Mouse (Mus musculus) gastrocnemius, adult 8-10 months (tissue): ENCODE measurements around the gene Ngef. TPM values are rescaled to one million over a fixed set of nuclear protein-coding genes. Genes with fewer than 3 reads are reported as not detected.

ENCODE experiments used
- DNase-seq, 2 experiments: peaks; one replicate each; pipeline ENCODE4 v3.0.0; 2022; ENCODE audit warnings: low spot score in 2 of 2
- total RNA-seq, 4 experiments: library from RNA; stranded (reverse); gene quantifications; 2 replicates each; pipeline ENCODE4 v1.2.4; 2022

The Ngef gene
- total RNA-seq = under 1 TPM in 3 of 4 experiments, not detected in 1; 0.13 to 0.19 (median 0.16) TPM

- no peak for DNase-seq
Measured at GRCm38 (mm10) chr1:87573800-87574215, at the start of gene Ngef. Gene Ngef (minus strand): TSS chr1:87573870.

DNA sequence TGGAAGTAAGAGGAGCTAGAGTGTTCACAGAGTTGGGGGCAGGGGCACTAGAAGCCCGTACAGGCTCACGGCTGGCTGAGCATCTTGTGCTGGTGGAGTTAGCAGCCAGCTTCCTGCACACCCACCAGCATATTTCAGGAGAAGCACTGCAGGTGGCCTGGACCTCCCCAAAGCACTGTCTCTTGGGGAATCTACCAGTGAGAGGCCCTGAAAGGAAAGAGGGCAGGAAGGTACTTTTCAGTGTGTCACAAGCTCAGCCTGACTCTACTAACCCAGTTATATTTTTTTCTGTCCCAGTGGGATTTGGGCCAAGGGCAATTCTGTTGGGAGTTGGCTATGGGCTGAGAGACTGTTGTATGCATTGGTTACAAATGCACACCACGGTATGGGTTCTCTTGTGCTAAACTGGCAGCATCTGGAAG lies 48.2 kb upstream of the Ngef start:
- no peak for DNase-seq

GRCm38 (mm10) chr1:87621146-87621857 lies 47.6 kb upstream of the Ngef start:
- DNase-seq = no peak

DNA sequence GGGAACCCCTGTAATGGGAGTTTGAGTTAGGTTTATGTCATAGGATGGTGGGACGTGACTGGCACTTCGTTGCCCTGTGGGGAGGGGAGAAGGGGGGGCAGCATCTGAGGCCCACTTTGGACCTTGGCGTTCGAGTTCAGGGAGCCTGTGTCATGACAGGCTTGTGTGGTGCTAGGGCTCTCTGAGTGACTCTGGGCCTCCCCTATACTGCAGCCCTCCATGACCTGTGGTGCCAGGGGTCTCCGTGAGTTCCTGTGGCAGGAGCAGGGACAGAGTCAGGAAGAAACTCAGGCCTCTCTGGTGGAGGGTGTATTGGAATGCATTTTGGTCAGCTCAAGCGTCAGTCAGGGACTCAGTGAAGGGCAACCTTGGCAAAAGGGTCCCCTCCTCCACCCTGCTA lies 47.0 kb upstream of the Ngef start:
- DNase-seq = no peak

DNA sequence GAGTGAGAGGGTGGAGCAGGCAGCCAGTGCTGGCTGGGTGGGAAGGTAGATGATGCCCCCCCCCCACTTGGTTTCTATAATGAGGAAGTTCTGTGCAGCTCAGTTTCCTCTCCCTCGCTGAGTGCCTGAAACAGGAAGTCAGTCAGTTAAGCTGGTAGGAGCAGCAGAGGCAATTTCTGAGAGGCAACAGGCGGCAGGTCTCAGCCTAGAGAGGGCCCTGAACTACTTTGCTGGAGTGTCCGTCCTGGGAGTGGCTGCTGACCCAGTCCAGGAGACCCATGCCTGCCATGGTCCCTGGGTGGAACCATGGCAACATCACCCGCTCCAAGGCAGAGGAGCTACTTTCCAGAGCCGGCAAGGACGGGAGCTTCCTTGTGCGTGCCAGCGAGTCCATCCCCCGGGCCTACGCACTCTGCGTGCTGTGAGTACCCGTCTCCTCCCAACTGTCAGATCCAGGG lies 46.6 kb upstream of the Ngef start, which contains the start of gene Inpp5d:
Inpp5d (plus strand) TSS at position 102 of the 458 bp plus-strand sequence.
- no peak for DNase-seq

- peak in 1 of 2 experiments; percentile 46 for DNase-seq
Measured at GRCm38 (mm10) chr1:87614576-87615295, 41.1 kb upstream of the Ngef start.

GRCm38 (mm10) chr1:87608416-87609046 lies 34.9 kb upstream of the Ngef start:
- peak; percentile 45 to 46 for DNase-seq

DNA sequence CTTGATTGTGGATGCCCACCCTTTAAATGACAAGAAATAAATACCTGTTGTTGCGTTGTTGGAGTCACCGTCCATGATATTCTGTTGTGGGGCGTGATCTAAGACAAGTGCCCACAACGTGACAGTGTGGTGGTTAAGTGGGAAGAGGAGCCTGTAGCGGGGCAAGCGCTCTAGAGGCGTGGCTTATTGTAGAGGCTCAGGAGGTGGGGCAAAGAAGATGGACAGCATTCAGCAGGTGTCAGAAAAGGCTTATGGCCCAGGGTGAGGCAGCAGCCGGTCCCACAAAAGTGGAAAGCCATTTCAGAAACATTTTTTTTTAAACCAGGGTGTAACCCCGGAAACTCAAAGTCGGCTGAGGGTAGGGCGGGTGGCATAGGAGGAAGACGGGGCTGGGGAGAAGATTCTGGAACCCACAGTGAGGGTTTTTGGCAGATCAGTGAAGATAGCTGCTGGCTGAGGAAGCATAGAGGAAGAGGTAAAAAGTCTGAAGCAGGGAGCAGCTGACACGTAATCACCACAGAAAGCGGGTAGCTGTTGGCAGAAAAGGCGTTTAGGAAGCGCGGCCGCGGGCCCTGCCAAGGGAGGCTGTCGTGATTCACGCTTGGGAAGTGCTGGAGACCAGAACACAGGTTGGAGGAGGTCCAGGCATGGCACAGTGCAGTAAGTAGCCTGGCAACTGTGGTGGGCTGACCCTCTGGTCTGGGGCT lies 33.9 kb upstream of the Ngef start:
- DNase-seq = peak in 1 of 2 experiments; percentile 36

DNA sequence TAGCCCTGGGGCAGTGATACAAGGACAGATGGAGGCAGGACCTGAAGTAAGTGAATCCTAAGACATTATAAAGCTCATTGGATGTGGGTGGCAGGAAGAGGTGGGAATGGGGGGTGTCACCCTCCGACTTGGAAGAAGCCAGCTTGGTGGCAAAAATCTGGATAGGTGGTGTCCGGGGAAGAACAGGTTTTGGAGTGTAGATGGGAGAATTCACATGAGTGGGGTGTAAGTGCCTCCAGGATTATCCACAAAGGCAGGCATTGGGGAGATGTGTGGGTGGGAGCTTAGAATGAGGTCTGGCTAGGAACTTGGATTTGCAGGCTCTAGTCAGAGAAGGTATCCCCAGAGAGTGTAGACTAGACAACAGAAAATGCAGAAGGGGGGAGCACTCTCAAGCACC lies 31.6 kb upstream of the Ngef start:
- no peak for DNase-seq

DNA sequence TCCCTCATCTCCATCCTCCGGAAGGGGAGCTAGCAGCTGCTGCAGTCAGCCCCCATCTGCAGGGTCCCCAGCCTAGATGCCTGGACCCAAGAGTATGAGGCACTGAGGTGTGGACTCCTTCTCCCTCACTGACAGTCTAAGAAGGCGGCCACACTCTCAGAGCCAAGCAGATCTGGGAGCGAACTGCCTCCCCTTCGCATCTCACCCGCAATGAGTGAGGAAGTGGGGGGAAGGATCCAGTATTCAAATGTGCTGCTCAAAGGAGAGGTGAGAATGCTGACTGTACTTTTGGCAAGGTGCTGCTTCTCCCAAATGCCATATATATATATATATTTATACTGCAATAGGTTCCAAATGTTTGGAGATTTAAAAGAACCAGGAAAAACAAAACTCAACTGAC lies 29.7 kb upstream of the Ngef start:
- no peak for DNase-seq

DNA sequence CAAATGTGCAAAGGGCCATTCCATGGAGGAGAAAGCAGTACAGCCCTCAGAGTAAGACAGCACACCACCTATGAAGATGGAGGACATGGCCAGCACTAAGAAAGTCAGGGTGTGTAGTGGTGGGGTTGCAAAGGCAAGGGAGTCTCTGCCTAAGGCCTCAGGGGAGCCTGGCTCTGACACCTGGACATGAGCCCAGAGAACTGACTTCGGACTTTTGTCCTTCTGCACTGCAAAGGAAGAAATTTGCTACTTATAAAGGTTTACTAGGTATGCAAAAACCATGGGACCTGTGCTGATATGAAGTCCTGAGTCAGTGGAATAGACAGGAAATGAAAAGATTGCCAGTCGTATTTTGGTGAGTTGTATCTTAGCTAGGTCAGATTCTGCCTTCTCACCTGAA lies 28.1 kb upstream of the Ngef start:
- no peak for DNase-seq

- no peak for DNase-seq
Measured at GRCm38 (mm10) chr1:87600533-87600932, 26.9 kb upstream of the Ngef start.

DNA sequence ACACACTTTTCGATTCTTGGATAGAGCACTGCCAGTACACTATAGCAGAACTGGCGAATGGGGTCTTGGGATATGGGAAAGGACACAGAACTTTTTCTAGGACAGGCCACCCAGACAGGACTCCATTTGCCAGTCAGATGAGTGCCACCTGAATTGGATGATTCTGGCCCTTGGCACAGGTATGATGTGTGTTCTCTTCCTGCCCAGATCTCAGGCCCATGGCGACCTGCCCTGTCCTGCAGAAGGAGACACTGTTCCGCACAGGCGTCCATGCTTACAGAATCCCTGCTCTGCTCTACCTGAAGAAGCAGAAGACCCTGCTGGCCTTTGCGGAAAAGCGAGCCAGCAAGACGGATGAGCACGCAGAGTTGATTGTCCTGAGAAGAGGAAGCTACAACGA lies 21.0 kb upstream of the Ngef start:
- no peak for DNase-seq

DNA sequence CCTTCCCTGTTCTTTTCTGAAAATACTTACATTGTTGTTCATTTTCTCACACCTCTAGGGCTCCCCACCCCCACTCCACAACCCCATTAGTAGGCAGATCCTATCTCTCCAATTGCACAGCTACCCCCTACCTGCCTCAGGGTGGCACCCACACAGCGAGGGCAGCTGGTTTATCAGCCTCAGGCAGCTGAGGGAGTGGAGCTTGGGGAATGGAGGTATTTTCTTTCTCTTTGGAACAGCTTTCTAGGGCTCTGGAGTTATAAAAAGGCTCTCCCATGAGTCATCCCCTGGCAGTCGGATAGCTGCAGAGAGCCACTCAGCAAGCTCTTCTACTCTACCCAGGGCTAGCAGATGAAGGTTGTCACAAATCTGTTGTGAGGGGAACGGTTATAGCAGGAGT lies 20.6 kb upstream of the Ngef start:
- DNase-seq = peak in 1 of 2 experiments; percentile 47

- no peak for DNase-seq
Measured at GRCm38 (mm10) chr1:87589980-87590379, 16.3 kb upstream of the Ngef start.

DNA sequence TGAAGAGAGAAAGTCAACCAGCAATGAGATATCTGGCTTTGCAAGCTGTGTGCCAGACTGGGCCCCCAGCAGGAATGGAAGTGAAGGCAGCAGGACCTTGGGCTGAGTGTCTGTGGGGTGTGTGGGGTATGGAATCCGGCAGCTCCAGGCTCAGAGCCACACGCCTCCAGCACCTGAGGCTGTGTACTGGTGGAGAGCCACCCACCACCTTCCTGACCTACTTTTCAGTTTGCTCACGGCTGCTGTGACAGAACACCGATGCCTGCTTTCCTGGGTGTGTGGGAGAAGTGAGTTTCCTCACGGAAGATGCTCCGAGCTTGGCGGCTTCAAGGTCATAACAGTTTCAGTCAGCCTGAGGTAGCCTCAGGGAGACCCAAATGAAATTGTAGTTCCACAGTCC lies 15.5 kb upstream of the Ngef start:
- DNase-seq = no peak

GRCm38 (mm10) chr1:87580824-87581223 lies 7.2 kb upstream of the Ngef start:
- no peak for DNase-seq

GRCm38 (mm10) chr1:87578965-87579364 lies 5.3 kb upstream of the Ngef start:
- DNase-seq = no peak

- DNase-seq = no peak
Measured at GRCm38 (mm10) chr1:87574785-87575184, 1.1 kb upstream of the Ngef start.

DNA sequence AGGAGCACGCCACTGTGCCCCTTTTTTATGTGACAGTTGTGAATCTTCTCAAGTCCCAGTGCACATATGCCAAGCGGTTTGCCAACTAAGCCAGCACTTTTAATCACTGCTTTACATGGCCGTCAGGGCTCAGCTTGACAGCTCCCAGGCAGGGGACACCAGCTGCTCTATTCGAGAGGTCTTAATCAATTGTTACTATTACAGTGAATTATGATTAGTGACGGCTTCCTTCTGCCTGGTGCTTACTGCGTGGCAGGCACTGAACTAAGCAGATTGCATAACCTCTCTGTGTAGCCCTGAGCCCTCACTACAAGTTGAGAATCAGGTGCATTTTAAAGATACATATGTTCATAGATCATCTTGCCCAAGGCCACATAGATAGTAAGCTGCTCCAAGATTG lies 683 bp upstream of the Ngef start:
- DNase-seq = no peak

DNA sequence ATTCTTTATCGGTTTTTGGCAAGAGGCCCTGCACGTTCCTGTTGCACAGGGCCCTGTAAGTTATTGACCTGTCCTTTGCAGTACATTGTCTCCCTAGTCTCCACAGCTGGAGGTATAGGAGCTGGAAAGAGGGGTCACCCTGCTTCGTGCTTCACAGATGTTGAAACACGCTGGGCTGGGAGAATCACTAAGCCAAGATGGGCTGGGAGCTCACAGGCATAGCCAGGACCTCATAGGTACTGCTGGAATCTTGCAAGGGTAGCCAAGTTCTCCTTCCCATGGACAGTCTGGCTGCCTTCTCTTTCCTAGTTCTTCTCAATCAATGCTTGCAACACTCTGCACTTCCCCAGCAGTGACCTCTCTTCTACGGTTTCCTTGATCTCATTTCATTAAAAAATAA lies 409 bp downstream of the Ngef start:
- DNase-seq = no peak

- no peak for DNase-seq
Measured at GRCm38 (mm10) chr1:87568398-87568797, 5.3 kb downstream of the Ngef start.
